Mouse (Mus musculus) layer of hippocampus, postnatal 10 days (tissue): ENCODE data around the gene Epha4. TPM values are rescaled to one million over a fixed set of nuclear protein-coding genes. Genes with fewer than 3 reads are reported as not detected.

Experiments used
- DNase-seq, 2 experiments: peaks; one replicate each; pipeline ENCODE4 v3.0.0; 2021; ENCODE audit warnings: low spot score in 2 of 2
- total RNA-seq, 2 experiments: library from RNA; stranded (reverse); gene quantifications; 2 replicates each; pipeline ENCODE4 v1.2.3; 2021

Gene Epha4
- total RNA-seq, 2 experiments from 2014 or later, result 303 to 317 TPM

DNA sequence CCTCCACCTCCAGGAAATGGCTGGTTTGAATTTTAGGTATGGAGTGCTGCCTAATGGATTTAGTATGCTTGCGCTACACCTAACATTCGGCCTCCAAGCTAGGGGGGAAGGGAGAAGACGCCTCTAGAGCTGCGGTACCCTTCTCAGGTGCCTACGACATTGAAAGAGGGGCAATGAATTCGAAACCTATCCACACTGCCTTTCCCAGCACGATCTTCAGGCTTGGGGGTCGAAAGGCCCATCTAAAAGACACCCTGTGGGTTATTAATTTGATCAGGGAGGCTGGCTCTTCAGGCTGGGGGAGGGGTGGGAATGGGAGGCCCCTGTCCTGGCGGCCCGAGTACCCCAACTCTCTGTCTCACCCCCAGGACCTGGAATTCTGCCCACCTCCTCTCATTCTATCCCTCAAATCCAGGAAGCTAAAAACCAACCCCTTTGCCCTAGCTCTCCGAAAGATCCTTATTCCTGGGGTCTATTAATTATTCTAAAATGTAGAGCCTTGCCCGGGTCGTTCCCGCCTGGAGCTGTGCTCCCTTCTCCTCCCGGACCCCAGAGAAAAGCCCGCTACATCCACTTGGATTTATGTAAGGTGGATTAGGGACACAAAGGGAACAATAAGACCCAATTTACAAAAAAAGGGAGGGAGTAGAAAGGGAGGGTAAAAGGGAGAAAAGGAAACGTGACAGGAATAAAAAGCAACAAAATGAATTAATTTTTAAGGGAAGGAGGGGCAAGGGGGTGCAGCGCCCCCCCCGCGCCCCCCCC, 2.3 kb downstream of the Epha4 start:
- DNase-seq, result peak in 1 of 2 experiments; percentile 48

DNA sequence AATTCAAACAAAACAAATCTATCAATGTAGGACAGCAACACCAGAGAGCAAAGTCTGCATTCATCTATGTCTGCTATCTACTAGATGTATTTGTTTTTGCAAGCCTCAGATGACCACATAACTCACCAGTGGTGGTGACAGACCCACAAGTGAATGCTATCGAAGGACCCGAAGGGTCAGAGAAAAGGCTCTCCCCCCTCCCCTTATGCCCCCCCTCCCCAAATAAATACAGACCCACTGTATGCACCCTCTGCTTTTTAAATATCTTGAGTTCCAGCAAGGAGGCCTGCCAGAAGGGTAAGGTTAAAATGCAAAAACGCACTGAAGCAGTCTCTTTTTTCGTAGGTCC, 2.9 kb downstream of the Epha4 start:
- no peak for DNase-seq

DNA sequence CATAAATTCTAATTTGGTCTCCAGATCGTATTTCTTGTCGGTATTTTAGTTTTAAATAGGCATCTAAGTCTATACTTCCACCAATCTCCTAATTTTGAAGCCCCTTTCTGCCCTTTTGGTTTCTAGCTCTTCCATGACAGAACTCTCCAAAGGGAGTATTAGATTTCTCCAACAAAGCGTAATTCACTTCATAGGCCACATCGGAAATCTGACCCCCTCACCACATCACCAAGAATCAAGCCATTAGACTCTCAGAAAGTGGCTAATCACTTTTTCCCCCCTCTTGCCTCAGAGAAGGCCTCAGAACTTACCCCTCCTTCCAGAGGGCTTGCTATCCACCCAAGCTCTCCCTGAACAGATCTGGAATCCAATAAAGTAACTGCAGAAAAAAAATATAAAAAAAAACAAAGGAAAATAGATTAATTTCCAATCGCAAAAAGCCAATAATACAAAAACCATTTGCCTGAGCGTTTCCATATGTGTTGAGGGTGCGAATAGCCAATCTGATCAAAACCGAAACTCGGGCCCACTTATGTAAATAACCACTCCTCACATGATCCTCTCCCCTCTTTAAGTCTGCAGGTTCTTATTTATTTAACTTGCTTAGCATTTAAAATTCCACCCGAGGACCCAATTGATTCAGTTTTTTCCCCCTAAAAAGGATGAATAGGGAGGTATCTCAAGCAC, 3.4 kb downstream of the Epha4 start:
- DNase-seq, result no peak

DNA sequence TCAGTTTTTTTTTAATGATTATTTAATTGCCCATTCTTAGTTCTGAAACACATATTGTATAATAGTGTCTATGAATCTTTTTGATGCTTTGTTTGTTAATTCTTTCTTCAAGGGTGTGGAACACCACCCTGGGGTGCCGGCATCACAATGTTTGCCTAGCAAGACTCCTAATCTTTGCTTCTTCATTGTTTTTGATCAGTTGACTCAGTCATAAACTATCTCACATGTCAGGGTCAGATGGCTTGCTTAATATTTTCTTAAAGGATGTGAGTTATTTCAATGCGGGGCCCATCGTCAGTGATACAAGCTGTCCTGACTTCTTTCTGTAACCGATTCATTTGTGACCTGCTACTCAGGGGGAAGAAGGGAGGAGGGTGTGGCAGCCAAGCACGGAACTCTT, 4.3 kb downstream of the Epha4 start:
- DNase-seq, result no peak

DNA sequence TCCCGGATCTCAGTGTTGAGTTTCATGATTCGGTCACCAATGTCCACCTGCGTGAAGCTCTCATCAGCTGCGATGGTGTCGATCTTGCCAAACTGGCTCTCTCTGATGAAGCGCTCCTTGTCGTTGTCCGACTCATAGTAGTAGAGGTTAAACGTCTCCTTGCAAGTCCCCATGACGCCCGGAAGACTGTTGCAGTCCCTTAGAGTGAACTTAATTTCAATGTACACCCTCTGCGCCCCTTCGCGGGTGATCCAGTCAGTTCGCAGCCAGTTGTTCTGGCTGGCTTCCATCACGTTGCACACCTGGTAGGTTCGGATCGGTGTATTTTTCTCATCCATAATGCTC, 8.1 kb downstream of the Epha4 start:
- no peak for DNase-seq

DNA sequence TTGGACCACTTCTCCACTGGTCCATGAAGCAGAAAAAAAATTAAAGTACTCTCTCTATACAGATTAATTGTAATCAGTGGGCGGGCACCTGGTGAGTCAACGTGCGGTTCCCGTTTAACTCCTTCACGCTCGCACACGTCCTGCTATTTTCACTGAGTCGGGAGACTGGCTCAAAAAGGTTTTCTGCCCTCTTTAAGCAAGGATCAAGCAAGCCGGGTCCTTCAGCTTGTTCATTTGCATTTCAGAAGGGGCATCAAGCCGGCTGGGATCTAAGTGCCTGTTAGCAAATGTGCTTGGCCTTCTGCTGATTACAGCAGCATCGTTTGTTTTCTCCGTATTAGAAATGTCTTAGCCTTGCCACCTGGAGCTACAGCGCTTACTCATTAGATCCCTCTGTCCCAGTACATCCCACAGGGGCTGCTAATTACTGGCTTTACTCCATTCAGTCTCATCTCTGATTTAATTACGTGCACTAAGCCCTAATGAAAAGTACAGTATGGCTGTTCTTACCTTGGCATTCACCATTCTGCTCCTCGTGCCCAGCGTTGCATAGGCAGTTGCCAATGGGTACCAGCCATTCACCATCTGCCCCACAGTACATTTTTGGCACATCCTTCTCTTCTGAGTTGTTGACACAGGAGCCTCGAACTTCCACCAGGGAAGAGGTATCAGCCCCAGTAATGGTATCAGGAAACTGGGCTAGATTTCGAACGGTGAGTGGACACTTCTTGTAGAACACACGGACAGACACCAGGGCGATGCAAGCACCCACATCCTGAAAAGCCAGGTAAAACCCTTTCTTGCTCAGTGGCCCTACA, 8.6 kb downstream of the Epha4 start:
- peak in 1 of 2 experiments; percentile 50 for DNase-seq

DNA sequence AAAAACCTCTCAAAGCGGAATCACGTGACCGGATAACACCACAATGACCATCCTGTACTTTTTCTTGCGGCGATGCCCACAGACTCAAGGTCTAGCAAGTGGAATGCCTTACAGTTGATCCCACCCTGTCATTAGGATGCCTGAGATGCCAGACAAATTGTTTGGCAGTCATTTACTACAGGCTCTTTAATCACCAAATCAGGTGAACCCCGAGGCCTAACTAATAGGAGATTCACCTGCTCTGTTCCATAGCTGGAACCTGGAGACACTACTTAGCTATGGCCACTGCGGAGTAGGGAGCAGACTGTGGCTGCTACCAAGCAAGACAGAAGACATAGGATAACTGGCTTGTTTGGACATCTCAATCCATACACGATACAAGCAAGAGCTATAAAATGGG, 9.6 kb downstream of the Epha4 start:
- no peak for DNase-seq

DNA sequence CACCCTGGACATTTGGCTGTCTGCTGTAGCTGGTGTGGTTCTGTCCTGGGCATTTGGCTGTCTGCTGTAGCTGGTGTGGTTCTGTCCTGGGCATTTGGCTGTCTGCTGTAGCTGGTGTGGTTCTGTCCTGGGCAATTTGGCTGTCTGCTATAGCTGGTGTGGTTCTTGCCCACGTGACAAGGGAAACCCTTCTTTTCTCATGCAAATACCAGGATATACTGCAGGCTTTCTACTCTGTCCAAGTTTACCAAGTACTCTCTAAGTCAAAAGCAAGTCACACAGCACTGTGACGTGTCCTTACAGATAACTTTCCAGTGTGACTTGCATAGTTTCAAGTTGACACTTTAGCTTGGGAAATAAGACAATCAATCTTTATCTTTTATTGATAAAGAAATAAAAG, 10.1 kb downstream of the Epha4 start:
- DNase-seq, result no peak

DNA sequence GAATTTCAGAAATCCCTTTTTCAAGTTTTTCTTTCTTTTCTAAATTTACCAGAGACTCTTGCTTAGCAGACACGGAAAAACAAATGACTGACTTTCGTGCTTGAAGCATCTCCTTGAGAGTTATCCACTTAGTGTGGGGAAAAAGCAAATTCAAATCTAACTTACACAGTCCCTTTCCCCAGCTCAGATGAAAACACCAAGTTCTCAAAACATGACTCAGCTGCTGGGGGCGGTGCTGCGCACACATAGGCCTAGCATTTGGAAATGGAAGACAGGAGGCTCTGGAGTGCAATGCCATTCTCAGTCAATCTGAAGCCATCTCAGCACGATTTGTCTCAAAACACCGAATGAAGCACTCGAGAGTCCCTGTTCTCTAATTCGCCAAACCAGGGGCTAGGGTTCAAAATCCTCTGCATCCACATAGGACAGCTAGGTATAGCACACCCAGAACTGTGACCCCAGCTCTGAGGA, 11.1 kb downstream of the Epha4 start:
- peak in 1 of 2 experiments; percentile 45 for DNase-seq

DNA sequence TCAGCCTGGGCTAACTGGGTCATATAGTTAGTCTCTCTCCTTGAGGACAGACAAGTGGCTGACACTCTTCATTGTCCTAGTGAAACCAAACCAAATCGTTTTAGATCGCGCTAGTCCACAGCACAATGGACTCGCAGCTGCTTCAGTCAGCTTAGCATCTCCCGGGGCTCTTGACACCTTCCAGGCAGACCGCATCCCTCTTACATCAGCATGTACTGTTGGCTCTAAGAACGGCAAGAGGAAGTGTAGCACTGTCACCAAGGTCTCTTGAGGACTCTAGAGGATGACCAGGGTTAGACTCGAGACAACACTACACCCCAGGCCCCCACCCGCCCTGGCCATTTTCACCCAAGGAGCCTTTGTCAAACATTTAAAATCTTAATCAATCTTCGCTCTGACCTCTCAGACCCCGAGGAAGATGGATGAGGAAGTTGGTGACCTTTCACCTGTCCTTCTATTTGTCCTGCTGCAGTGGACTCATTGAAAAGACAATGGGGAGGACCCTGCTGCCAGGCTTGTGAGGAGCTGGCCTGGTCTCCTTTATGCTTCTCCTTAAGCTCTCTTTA, 12.3 kb downstream of the Epha4 start:
- DNase-seq, result no peak

DNA sequence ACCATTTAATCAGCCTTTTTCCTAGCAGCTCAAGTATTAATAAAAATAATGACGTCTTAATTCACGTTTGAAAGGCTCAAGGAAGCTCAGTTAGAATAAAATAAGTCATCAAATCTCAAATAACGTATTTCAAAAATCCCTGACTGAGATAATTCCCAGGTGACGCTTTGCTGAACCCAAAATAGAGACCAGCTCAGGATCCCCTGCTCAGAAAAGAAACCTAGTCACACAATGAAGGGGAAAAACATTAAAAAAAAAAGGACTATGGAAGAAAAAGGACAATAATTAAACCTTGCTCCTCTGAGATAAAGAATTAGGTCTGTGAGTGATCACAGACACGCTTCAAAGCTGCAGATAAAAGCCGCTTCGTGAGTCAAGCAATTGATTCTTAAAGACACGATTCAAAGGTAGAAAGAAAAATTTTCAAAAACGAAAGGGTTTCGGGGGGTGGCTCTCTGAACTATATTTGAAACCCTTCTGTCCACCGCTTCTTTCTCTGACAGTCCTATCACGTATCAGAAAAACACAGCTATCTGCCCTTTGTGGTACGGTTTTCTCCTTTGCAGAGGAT, 13.4 kb downstream of the Epha4 start:
- no peak for DNase-seq

DNA sequence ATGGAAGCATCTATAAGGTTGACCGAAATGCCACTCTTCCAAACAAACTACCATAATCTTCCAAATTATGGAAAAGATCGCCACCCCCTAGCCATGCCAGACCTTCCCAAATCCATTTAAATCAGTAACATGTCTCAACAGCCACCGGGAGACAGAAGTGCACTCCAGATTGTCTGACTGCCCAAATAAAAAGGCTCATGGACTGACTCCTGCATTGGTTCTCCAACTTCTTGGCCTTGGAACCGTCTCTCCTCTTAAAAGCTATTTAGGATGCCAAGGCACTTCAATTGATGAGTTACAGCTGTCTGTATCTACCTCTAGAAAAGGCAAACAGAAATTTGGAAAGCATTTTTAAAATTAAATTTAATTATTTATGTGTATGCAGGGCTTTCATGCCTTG, 17.4 kb downstream of the Epha4 start:
- no peak for DNase-seq

DNA sequence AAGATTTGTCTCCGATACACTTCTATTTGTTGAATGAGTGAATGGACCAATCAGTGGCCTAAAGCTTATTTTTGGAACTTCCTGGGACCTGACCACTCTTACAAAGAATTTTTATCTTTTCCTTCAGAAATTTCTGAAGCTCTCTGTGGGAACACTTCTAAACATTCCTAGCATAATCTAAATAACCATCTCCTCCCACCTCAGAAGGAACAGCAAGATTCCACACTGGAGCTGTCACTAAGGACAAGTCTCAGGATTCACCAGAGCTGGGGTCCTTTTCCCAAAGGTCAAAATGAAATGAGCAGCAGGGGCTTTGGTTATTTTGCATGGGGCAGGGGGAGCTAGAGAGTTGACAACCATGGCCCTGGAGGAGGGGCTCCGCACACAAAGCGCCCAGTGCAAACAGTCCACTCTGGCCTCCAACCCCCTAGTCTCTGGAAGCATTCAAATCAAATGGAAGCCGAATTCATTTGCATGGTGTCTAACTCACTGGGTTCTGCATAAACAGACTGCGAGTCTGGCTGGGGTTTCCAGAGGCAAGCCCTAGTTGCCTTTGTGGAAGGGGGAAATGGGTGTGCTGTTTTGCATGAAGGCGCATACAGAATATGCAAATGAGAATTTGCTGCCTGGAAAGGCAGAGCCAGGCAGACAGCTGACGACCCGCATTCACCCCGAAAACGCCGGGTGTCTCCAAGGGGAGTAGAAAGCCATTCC, 18.3 kb downstream of the Epha4 start:
- DNase-seq, result peak; percentile 46 to 58

DNA sequence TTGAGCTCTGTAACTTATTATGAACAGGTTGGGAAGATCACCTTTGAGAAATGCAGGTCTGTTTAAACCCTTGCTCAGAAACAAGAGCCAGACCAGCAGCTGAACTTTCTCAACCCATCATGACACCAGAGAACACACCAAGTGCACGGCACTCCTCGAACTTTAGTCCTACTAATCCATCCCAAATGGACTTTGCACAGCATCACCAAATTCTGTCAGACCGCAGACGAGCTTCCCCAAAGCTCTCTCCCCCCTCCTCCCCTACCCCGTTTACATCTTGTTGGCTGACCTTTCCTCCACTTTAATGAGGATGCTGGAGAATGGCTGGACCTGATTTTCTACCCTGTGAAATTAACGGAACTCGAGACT, 19.1 kb downstream of the Epha4 start:
- DNase-seq, result no peak

DNA sequence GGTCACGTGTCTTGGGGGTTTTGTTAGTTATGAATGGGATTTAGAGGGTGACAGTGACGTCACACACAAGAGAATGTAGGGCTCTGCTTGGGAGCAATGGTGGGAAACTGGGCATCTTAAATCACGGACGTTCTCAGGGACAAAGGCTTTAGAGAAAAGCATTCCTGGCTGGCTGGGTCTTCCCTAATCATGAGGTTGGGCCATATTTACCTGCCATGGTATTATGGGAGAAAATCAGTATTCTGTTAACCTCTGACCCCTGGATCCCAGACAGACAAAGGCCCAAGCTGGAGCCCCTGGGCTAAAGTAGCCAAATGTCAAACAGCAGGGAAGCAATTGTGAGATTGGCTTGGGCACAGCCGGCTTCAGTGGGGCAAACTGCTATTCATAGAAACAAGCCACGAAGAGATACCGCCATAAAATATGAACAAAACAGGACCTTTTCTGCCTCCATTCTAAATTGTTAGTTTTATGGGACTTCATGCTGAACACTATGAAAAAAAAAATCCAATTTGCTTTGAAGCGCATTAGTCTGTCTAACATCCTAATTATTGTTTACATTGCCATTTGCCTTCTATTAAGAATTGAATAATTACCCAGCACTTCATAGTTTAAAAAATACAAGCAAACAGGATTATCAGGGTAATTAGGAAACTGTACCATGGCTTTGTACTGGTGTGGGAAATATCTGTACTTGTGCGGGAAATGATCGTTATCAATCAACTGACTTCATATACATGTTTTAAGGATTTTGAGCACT, 19.7 kb downstream of the Epha4 start:
- DNase-seq, result no peak

DNA sequence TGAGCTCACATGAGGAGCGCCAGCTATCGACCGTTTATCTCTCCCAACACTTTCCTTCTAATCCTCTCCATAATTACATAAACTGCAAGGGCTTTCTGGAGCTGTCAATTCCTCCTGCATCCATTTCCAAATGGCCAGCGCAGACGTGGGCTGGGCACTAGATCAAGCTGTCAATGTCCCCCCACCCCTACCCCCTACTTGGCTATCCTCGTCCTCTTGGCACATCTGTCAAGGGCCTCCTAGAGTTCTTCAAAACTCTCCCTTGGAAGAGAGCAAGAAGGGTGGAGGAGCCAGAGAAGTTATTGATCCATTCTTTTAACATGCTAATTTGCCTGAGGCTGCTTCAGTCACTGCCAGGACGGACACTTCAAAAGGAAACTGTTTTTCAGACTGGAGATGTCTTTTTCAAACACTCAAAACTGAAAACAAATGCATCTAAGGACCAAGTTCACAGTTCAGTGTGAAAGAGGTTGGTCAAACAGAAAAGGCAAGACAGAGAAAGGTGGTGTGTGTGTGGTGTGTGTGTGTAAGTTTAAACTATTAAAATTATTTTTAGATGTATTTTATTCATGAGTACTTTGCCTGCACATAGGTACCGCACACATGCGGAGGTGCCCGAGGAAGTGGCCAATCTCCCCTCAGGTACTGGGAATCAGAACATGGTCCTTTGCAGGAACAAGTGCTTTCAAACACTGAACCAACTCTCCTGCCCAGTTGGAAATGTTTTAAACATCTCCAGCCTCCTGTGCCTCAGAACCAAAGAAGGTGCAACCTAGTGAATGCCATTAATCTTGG, 20.9 kb downstream of the Epha4 start:
- no peak for DNase-seq

DNA sequence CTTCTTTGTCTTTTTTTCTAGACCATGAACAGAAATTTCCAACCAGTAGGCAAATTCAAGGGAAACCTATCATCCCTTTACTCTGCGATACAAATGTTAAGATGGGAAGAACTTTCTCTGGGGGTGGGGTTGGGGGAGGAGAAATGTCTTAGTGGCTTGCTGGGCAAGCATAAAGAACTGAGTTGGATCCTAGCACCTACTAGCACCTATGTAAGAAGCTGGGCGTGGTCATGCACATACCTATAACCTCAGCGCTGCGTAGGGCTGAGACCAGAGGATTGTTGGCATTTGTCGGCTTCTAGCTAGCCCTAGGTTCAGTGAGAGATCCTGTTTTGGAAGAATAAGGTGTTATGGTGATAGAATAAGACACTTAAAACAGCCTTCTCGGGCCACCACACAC, 24.7 kb downstream of the Epha4 start:
- no peak for DNase-seq

DNA sequence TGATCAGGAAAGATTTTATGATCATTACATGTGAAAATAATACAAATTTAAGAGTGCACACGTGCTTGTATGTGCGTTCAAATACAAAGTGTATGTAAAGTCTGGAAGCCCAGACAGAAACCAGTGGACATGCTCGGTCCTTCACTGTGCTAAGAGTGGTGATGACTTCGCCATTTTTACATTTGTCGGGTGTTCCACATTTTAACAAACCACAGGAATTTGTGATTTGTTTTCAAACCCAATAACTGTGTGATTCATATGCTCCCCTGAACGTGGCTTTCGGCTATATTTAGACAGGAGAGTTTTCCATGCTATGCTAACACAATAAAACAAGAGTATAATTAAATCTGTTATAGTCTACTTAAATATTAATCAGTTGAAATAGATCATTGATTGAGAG, 25.5 kb downstream of the Epha4 start:
- no peak for DNase-seq

DNA sequence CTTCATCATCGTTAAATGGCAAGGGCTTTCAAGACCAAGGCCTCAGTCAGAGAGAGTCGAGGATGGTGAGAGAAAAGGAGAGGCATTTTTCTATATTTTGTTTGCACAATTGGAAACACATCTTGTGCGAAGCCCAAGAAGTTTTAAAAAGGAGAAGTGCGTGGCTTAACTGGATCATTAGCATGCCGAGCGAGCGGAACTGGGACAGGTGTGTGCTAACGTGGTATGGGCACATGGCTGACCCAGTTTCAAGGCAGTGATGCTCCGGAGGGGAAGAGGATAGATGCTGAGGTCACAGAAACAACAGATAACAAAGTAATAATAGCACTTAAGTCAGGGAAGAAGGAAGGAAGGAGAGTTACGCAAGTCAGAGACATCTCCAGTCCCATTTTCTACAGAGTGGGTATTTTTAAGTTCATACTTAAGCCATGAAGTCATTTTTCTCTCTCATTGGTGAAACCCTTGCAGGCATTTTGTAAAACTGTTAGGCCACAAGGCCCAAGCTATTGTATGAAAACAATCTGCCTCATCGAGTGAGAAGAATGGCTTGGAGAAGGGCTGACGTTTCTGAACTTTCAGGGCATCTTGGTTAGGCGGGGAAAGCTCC, 26.9 kb downstream of the Epha4 start:
- no peak for DNase-seq
